Mouse (Mus musculus) cerebellum, postnatal 25 days (tissue): ENCODE data around the gene Pla2g4b.

Experiments used
- DNase-seq, 2 experiments: peaks; one replicate each; pipeline ENCODE4 v3.0.0; 2021; ENCODE audit warnings: mixed read lengths in 2 of 2

Gene Pla2g4b

DNA sequence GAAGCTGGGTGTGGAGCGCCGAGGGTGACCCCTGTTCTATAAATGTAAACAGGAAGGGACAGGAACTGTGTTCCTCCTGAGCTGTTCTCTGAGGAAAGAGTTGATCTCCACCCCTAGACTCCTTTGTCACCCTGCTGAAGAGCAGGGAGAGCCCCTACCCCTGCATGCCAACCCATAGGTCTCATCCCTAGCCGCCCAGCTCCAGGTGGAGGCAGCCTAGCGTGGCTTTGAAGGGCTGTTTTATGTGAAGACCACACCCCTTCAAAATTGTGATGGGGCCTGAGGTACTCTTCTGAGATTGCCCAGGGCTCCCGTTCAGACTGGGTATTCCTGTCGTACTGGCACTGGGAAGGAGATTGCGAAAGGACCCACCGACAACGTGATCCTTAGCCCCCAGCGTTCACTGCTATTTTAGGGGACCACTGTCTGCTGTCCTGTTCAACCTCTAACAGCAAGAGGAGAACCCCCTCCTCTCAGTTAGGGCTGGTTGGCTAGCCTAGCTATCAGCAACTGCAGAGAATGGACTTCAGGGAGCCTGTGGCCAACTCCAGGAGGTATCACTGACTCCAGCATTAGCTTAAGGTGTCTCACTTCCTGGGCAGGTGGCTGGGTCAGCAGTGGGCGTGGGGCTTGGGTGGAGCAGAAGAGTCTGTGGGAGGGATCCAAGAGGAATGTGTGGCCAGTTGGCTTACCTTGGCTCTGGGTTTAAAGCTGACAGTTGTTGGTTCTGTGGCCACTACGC, at the start of gene Pla2g4b:
TSS of gene Pla2g4b (plus strand) at position 692 of the 742 bp plus-strand sequence.
- DNase-seq, result no peak

DNA sequence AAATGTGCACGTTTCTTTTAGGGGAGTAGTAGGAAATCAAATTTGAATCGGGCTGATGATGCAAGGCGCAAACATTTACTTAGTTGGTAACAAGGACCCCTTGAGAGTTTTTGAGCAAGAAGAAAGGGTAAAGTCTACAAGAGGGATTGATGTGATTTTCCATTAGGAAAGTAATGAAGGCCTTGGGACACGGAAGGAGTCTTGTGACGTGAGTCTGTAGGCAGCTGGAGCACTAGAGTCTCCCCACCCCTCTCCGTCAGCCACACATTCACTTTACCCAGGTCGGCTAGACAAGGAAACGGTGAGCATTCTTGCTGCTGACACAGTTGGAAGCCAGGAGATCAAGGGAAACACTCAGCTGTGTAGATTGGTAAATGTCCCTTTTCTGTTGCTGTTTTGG, 47.3 kb upstream of the Pla2g4b start:
- no peak for DNase-seq

DNA sequence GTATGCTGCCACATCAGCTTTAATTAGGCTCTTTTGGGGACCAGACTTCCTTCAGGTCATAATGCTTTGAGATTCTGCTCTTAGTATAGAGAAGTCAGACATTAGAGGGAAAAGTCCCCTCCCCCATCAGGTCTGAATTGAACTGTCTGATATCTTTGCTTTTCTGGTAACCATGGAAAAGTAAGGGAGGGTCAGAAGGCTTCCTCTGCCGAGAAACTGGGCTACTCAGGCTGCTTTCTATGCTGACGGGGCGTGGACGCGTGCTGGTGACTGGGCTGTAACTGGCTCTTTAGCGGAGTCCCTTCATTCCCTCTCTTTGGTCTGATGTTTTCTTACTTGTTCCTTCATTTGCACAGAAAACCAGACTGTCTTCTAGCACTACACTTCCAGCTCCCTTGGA, 46.8 kb upstream of the Pla2g4b start:
- no peak for DNase-seq

DNA sequence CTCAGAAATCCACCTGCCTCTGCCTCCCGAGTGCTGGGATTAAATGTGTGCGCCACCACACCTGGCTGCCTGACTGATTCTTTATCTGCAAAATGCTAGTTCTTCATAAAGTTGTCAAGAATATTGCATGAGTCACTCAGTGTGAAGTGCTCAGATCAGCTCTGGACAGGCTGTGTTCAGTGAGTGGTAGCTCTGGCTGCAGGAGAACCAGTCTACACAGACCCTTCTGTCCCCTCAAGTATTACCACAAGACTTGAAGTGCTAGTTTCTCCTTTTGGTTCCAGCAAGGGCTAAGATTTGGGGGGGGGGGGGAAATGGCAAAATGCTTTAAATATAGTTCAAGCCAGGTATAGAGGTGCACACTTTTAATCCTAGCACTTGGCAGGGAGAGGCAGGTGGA, 45.8 kb upstream of the Pla2g4b start:
- no peak for DNase-seq

DNA sequence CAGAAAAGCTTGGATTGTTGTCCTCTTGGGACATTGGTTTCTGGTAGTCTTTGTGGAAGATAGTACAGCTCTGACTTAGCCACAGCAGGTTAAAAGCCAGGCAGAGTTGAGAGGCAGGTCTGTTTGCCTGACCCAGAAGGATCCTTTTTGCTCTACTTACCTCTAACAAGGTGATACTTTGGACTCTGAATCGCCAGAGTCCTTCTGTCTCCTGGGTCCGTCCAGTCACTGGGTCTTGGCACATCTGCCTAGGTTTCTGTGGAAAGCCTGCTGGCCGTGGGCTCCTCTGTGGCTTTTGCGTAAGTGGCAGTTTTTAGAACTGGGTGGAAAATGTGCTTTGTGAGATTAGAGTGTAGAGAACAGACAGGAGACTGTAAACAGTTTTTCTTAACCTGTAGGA, 44.3 kb upstream of the Pla2g4b start:
- no peak for DNase-seq

DNA sequence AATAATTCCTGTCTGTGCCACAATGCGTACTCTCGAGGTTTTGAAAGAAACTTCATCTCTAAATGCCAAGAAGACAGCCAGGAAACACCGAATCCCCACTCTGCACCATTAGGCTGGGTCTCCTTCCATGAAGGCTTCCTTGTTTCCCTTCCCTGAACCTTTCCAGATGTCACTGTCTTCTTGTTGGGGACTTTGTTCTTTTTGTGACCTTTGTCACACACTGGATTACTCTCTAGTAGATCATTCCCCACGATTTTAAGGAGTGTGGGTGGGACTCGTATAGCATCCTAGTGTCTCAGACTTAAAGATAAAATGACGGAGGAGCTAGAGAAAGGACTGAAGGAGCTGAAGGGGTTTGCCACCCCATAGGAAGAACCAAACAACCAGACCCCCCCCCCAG, 42.3 kb upstream of the Pla2g4b start:
- DNase-seq, result no peak

DNA sequence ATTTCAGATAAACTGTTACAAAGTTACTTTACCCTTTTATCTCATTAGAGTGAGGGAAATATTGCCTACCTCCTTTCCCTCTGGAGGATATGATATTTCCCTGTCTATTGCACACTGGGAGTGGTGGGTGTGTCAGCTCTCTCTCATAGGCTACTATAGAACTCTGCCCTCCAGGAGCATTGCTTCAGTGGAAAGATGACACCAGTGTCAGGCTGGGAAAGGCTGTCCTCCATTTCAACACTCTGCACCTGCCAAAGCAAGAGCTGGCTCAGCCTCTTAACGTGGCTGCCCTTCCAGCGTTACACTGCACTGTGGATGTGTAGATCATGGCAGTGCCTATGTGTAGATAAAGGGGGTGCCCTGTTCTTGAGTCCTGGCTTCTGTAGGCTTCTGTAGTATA, 40.9 kb upstream of the Pla2g4b start:
- no peak for DNase-seq

DNA sequence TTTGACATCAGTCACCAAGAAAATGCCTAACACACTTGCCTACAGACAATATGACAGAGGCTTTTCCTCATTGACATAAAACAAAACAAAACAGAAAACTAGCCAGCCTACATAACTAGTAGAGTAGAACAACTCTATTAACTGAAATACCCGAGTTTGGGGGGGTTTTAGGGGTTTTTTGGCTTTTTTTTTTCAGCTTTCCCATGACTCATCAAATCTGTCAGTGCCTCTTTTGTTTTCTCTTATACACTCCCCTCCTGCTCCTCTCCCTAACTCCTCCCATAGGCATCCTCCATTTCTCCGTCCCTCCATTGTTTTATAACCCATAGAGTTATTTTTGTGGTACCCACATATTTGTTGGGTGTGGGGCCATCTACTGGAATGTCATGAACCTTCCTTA, 39.7 kb upstream of the Pla2g4b start:
- no peak for DNase-seq

DNA sequence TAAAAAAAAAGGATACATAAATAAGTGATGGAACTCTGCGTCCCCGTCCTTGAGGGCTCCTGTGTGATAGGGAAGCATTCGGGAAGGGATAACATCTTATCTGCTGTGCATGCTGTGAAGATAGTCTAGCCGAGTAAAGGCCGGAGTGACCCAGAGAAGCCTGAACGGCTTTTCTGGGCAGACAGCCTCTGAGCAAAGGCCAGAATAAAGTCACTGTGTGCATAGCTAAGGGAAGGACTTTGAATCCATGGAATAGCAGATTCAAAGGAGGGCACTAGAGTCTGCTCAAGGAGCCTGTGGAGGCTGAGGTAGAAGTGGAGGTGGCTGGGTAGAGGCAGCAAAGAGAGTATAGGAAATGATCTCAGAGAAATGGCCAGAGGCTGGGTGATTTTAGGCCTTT, 38.4 kb upstream of the Pla2g4b start:
- no peak for DNase-seq

DNA sequence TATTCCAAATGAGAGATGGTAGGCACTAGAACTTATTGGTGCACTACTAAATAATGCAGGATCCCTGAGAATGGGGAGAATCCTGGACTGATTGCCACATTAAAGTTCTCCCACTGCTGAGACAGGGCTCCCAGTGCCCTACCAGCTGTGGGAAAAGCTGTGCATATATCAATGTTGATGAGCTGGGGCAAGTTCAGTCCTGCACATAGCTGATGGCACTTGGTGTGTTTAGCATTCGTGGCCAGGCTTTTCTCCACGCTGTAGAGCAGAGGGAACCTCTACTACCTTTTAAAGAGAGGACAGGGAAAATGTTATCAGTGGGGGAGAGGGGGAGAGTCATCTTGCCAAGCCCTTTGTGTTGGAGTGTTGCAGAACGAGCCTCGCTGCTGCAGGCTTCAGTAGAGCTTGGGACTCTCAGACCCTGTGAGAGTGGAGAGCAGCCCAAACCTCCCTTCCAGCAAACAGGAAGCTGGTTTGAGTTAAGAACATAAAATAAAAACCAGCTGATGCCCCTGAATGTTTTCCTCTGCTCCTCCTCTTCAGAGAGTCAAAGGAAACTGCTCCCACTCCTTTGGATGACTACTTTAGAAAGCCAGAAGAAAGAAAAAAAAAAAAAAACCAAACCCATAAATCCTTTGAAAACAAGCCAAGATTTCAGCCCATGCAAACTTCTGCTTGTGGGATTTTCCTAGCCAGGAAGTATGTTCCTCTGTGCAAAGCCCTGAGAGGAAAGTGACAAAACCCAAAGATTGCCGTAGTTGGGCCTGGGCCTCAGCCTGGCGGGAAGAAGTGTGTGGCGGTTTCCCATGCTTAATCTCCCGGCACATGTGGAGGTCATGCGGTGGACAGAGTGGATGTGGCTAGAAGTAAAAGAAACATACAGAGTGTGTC, 37.6 kb upstream of the Pla2g4b start:
- DNase-seq, result no peak

DNA sequence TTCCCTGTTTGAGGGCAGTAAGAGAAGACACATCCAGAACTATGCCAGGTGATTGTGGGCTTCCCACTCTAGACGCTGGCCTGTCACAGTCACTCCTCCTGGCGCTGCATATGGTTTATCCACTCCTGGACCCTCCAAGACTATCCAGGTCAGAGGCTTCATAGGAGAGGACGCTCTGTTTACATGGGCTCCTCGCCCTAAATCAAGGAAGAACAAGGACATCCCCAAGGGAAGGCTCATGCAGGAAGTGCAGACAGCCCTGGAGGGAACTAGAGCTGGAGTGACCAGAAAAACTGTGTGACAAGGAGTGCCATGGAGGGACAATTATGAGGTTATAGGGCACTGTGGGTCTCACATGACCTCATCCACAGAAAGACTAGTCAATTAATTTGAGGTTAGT, 35.9 kb upstream of the Pla2g4b start:
- DNase-seq, result no peak

DNA sequence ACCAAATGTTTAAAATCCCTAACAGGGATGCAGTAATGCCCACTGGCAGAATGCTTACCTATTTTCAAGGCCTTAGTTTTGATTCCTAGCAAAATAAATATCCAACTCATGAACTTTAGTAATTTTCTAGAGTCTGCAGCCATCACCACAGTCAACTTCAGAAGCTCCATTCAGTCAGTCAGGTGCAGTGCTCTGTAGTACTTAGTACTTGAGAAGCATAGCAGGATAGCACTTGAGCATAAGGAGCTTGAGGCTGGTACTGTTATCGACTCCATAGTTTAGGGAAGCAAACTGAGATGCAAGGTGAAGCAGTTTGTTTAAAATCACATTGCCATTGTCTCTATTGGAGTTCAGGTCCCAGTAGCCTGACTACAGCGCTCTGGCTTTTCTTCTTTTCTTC, 33.5 kb upstream of the Pla2g4b start:
- no peak for DNase-seq

DNA sequence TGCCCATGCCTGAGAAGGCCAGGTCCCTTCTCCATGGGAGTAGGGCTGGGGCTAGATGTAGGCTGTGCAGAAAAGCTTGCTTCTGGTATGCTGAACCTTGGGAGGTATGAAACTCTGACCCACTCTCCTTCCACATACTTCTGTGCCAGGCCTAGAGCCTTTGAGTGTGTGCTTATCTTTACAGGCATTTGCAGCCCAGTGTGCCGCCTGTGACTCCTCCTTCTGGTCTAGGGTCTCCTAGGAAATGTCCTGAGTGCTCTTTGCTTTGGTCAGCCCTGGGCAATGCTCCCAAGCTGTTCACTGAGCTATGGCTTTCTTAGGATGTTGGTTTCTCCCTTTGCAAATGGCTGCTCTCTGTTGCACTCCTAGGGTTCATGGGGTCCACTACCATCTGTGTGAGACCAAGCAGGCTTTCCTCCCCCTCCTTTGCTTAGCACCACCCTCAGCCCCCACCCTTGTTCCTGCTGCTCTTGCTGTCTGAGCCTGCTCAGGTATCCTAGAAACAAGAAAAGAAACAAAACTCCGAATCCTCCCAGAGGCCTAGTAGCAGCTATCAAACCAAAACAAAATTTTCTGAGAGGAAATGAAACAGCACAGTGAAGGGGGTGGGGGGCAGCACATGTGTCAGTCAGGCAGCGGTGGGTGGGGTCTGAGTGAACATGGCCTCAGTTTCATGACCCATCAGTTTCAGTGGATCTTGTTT, 32.2 kb upstream of the Pla2g4b start:
- DNase-seq, result no peak

DNA sequence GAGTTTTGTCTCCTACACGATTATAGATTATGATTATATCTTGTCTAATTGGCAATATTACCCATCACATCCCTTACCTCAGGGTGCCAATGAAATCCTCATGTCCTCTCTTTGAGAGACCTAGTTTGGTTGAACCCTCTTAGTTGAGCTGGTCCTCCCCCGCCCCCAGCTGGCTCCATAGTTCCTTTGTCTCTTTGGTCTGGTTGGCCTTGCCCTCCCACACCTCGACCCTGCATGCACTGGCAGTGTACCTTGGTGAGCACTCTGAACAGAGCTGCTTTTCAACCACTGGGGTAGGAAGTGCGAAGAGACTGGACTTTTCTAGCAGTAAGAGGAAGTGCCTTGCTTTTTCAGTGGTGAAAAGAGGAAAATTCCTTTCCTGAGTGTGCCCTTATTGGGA, 31.3 kb upstream of the Pla2g4b start:
- no peak for DNase-seq

DNA sequence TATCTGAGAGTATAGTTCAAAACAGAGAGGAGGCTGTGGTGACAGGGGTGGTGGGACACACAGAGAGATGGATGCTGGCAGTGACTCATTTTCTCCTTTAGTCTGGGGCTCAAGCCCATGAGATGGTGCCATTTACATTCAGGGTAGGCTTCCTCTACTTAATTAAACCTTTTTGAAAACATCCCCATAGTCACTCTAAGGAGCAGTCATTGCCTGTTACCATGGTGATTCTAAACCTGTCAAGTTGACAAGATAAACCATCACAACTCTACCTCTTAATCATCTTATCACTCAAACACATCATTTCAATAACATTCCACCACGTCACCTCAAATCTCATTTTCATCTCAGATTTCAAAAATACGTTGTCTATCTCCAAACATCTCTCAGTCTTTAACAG, 29.2 kb upstream of the Pla2g4b start:
- DNase-seq, result no peak

DNA sequence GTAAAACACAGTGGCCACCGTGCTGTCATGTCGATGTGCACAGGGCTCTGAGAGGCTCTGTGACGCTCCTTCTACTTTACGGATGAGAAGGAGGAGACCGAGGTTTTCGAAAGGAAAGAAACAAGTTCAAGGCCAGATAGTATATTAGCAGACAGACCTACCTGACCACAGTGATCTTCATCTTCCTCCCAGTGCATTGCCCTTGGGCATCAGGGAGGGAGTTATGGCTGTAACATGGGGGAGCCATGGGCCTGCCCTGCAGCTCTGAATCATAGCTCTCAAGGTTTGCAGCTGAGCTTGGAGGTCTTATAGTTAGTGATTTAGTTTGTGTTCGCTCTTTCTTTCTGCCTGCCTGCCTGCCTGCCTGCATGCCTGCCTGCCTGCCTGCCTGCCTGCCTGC, 26.5 kb upstream of the Pla2g4b start:
- DNase-seq, result no peak

DNA sequence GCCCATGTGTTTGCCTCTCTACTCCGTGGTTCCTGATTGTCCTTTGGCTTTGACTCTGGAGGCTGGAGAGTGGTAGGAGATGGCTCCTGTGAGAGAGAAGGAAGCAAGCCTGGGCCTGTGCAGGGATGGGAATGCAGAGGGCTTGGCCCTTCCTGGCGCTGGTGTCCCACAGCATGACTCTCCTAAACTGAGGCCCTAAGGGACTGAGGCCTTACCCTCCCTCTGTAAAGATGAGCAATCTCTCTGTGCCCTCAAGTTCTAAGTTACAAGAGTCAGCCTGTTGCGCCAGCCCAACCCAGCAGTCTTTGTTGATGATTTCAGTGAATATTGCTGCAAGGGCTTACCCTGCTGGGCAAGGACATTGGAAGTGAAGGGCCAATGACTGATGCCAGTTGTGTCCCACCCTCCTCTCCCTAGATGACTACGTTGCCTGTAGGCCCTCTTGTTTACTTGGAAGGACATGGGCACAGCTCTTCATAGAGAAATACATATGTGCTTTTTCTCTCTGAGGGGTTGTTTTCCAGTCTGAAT, 25.5 kb upstream of the Pla2g4b start:
- no peak for DNase-seq

DNA sequence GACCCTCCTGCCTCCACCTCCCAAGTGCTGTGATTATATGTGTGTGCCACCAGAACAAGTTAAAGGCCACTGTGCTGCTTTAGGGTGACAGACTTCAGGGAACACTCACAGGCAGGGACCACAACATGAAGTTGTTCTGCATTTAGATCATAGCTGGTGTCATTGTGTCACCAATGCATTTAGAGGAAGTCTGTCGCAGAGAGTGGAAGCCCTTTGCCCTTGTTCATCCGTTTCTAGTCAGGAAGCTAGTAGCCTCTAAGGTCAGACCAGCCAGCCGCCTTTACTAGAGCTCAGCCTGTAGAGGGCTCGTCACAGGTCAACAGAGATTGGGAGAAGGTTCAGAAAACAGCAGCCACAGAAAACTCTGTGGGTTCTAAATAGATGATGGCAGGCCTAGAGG, 24.5 kb upstream of the Pla2g4b start:
- DNase-seq, result no peak

DNA sequence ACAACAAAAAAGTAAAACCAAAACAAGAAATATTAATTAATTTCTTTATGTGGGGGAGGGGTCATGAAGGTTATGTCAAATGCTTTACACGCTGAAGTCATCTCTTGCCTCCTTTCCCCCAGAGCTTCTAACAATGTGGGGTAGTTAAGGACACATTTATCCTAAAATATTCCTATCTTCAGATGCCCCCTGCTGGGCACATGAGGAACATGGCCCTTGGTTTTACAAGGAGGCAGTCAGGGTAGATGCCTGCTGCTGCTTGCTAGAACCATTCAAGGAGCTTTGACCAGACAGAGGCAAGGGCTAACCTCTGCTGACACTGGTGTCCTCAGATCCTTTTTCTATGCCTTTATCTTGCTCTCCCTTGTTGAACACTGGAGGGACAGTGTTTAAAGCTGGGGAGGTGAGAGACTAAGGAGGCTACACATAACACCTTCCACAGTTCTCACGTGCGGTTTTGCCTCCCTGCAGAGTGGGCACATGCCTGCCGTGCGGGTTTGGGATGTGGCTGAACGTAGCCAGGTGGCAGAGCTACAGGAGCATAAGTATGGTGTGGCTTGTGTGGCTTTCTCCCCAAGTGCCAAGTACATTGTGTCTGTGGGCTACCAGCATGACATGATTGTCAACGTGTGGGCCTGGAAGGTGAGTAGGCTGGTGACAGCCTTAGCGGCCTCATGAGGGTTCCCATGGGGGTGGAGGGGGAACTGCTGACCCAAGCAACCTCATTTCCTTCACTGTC, 21.6 kb upstream of the Pla2g4b start:
- peak; percentile 64 to 70 for DNase-seq

DNA sequence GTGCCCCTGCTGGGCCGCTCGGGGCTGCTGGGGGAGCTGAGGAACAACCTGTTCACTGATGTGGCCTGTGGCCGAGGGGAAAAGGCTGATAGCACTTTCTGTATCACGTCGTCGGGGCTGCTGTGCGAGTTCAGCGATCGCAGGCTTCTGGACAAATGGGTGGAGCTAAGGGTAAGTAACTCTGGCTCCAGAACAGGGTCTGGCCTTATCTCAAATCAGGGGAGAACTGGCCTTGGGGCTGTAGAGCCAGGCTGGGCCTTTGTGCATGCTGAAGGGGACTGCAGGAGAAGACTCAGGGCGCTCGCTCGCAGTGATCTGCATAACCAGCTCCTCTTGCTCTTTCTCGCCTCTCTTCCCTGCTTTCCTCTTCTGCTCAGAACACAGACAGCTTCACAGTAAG, 20.3 kb upstream of the Pla2g4b start:
- no peak for DNase-seq

DNA sequence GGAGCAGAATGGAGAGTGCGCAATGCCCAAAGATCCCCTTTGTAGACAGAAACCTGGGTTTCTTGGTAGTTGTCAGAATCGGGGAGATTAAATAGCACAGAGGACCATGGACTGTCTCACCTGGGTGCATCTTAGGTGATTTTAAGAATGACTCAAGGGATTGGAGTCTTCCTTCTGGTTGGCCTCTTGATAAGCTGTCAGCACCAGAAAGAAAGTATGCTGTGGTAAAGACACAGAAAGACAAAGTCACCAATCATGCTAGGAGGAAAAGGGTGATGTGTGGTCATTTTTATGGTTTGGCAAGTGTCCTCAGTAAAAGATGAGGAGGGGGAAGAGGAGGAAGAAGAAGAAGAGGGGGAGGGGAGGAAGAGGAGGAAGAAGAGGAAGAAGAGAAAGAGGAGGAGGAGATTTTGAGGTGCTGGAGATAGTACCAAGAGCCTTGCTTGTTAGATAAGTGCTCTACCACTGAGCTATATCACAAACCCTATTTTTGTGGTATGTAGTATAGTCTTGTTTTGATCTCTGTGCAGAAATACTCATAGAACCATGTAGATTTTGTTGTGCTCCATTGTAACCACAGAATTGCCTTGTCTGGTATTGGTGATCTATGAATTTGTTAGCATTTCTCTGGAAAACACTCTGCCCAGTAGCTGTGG, 19.3 kb upstream of the Pla2g4b start:
- no peak for DNase-seq

DNA sequence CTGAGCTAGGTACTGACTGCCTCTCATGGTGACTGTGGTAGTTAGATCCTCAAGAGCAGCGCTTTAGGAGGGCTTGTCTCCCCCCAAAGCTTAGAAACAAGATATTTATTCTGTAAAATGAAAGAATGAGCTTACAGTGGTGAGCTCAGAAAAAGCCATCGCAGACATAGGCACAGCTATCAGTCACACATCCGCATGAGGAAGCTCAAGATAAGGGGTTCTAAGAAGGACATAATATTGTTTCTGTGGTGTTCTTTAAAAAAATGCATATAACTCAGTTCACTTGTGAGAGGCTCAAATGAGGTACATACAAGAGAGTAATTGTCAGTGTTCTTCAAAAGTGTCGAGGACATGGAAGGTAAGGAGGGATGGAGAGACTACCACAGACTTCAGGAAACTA, 17.3 kb upstream of the Pla2g4b start:
- DNase-seq, result no peak
